Mouse (Mus musculus) intestine, embryonic 16.5 days (tissue): ENCODE measurements at regions not wholly inside any gene's neighbourhood (a gene's known extent, or its start where the extent isn't known, plus 50 kb on each side); places are given as distances from the start of the nearest gene placed in this dataset.

ENCODE experiments used
- ATAC-seq: fragments of 200-750 bp; cut with Nextera tagmentation; 2 replicates; pipeline ENCODE4 v1.8.0; 2017; ENCODE audit warnings: moderate TSS enrichment, moderate library complexity
- H3K27ac ChIP-seq: fragments of 300-500 bp; sonication (generic); 2 replicates; pipeline ENCODE4 v1.5.1; 2014; ENCODE audit warnings: mild to moderate bottlenecking, low read length
- H3K27me3 ChIP-seq: fragments of 300-500 bp; sonication (generic); replicated peaks from 2 replicates; pipeline ENCODE4 v1.6.1; 2014; ENCODE audit warnings: low read length, control low read depth, mixed read lengths; ENCODE audit not compliant: control insufficient read depth, insufficient read depth
- H3K36me3 ChIP-seq: fragments of 300-500 bp; sonication (generic); 2 replicates; pipeline ENCODE4 v1.6.1; 2014; ENCODE audit warnings: low read length, control low read depth; ENCODE audit not compliant: control insufficient read depth, insufficient read depth
- H3K4me1 ChIP-seq: fragments of 300-500 bp; sonication (generic); 2 replicates; pipeline ENCODE4 v1.6.1; 2014; ENCODE audit warnings: low read length, control low read depth, mixed read lengths; ENCODE audit not compliant: control insufficient read depth, insufficient read depth
- H3K4me2 ChIP-seq: fragments of 300-500 bp; sonication (generic); 2 replicates; pipeline ENCODE4 v1.6.1; 2014; ENCODE audit warnings: low read depth, low read length, control low read depth
- H3K4me3 ChIP-seq: fragments of 300-500 bp; sonication (generic); 2 replicates; pipeline ENCODE4 v1.5.1; 2014; ENCODE audit warnings: mild to moderate bottlenecking, low read length
- H3K9ac ChIP-seq: fragments of 300-500 bp; sonication (generic); 2 replicates; pipeline ENCODE4 v1.6.1; 2014; ENCODE audit warnings: low read depth, low read length
- H3K9me3 ChIP-seq: fragments of 300-500 bp; sonication (generic); 2 replicates; pipeline ENCODE4 v1.6.1; 2016; ENCODE audit warnings: low read length, control low read depth; ENCODE audit not compliant: control insufficient read depth
- WGBS: fragments of 180-500 bp; shearing (Covaris S2); extraction: QIAGEN DNeasy Blood & Tissue Kit; methylation state at CpG from one replicate; pipeline ENCODE4 v1.1.7; 2014; 5-methylcytosine and 5-hydroxymethylcytosine counted together

GRCm38 (mm10) chr3:148635101-148635500, 355.3 kb downstream of the Adgrl2 start:
- no peak for ATAC-seq
- Histone ChIP-seq H3K4me3 (no peak overlapping the region), H3K9me3 (no peaks in the 10 kb centered on the region), H3K36me3 (no peaks in the 10 kb centered on the region), H3K4me2 (no peak overlapping the region), H3K4me1 (peaks cover 2% of the 10 kb centered on the region; the same call in 1 of the 2 replicates), H3K27ac (no peak overlapping the region), H3K9ac (no peak overlapping the region), H3K27me3 (no peaks in the 10 kb centered on the region)
- 64% methylated on average over 4 of the region's 4 CpGs for WGBS

- Histone ChIP-seq H3K9me3 (no peaks in the 10 kb centered on the region), H3K4me3 (no peak overlapping the region), H3K9ac (no peak overlapping the region), H3K4me1 (peaks cover 2% of the 10 kb centered on the region; the same call in 1 of the 2 replicates), H3K36me3 (no peaks in the 10 kb centered on the region), H3K4me2 (no peak overlapping the region), H3K27me3 (no peaks in the 10 kb centered on the region), H3K27ac (no peak overlapping the region)
- WGBS, result 40% methylated on average over 3 of the region's 3 CpGs
- ATAC-seq, result no peak
These were observed 356.0 kb downstream of the Adgrl2 start for GRCm38 (mm10) chr3:148634352-148634751.

GRCm38 (mm10) chr3:148633291-148633690, 357.1 kb downstream of the Adgrl2 start:
- H3K4me1 ChIP-seq, result peaks cover 2% of the 10 kb centered on the region; the same call in 1 of the 2 replicates
- ATAC-seq, result no peak
- 94% methylated on average over 6 of the region's 6 CpGs for WGBS
- H3K4me2 ChIP-seq, result no peak overlapping the region
- no peaks in the 10 kb centered on the region for H3K27me3 ChIP-seq
- no peaks in the 10 kb centered on the region for H3K36me3 ChIP-seq
- no peak overlapping the region for H3K4me3 ChIP-seq
- H3K27ac ChIP-seq, result no peak overlapping the region
- no peaks in the 10 kb centered on the region for H3K9me3 ChIP-seq
- no peak overlapping the region for H3K9ac ChIP-seq

- no peaks in the 10 kb centered on the region for H3K27me3 ChIP-seq
- WGBS, result 93% methylated on average over 2 of the region's 2 CpGs
- no peak overlapping the region for H3K4me3 ChIP-seq
- no peaks in the 10 kb centered on the region for H3K9me3 ChIP-seq
- H3K4me2 ChIP-seq, result no peak overlapping the region
- ATAC-seq, result no peak
- no peak overlapping the region for H3K9ac ChIP-seq
- peaks cover 2% of the 10 kb centered on the region; the same call in 1 of the 2 replicates for H3K4me1 ChIP-seq
- no peak overlapping the region for H3K27ac ChIP-seq
- H3K36me3 ChIP-seq, result no peaks in the 10 kb centered on the region
These were observed 357.9 kb downstream of the Adgrl2 start for GRCm38 (mm10) chr3:148632449-148632848.

- H3K9me3 ChIP-seq, result no peaks in the 10 kb centered on the region
- no peak for ATAC-seq
- H3K4me1 ChIP-seq, result peaks cover 2% of the 10 kb centered on the region; the same call in 1 of the 2 replicates
- H3K36me3 ChIP-seq, result no peaks in the 10 kb centered on the region
- H3K9ac ChIP-seq, result no peak overlapping the region
- no peak overlapping the region for H3K4me2 ChIP-seq
- no peak overlapping the region for H3K27ac ChIP-seq
- no peaks in the 10 kb centered on the region for H3K27me3 ChIP-seq
- no peak overlapping the region for H3K4me3 ChIP-seq
- WGBS, result 56% methylated on average over 18 of the region's 18 CpGs
These were observed 358.8 kb downstream of the Adgrl2 start for GRCm38 (mm10) chr3:148631415-148632192.

- Histone ChIP-seq H3K4me2 (no peak overlapping the region), H3K4me1 (peaks cover 2% of the 10 kb centered on the region; the same call in 1 of the 2 replicates), H3K27ac (no peak overlapping the region), H3K27me3 (no peaks in the 10 kb centered on the region), H3K9ac (no peak overlapping the region), H3K4me3 (no peak overlapping the region), H3K9me3 (no peaks in the 10 kb centered on the region), H3K36me3 (no peaks in the 10 kb centered on the region)
- WGBS, result 71% methylated on average over 7 of the region's 7 CpGs
- no peak for ATAC-seq
These were observed 359.5 kb downstream of the Adgrl2 start for GRCm38 (mm10) chr3:148630865-148631264.

- no peaks in the 10 kb centered on the region for H3K36me3 ChIP-seq
- H3K9ac ChIP-seq, result no peak overlapping the region
- no peaks in the 10 kb centered on the region for H3K4me1 ChIP-seq
- no peak for ATAC-seq
- H3K4me2 ChIP-seq, result no peak overlapping the region
- no peak overlapping the region for H3K4me3 ChIP-seq
- no peaks in the 10 kb centered on the region for H3K9me3 ChIP-seq
- WGBS, result 73% methylated on average over 9 of the region's 9 CpGs
- H3K27ac ChIP-seq, result no peak overlapping the region
- H3K27me3 ChIP-seq, result no peaks in the 10 kb centered on the region
These were observed 375.2 kb downstream of the Adgrl2 start for GRCm38 (mm10) chr3:148614971-148615671.

- Histone ChIP-seq H3K4me2 (no peak overlapping the region), H3K27me3 (no peaks in the 10 kb centered on the region), H3K9ac (no peak overlapping the region), H3K4me3 (no peak overlapping the region), H3K4me1 (no peaks in the 10 kb centered on the region), H3K27ac (no peak overlapping the region), H3K9me3 (no peaks in the 10 kb centered on the region), H3K36me3 (no peaks in the 10 kb centered on the region)
- 74% methylated on average over 3 of the region's 3 CpGs for WGBS
- ATAC-seq, result no peak
These were observed 376.9 kb downstream of the Adgrl2 start for GRCm38 (mm10) chr3:148613443-148613842.

- WGBS, result 74% methylated on average over 6 of the region's 6 CpGs
- Histone ChIP-seq H3K4me1 (no peaks in the 10 kb centered on the region), H3K9ac (no peak overlapping the region), H3K27me3 (no peaks in the 10 kb centered on the region), H3K9me3 (no peaks in the 10 kb centered on the region), H3K36me3 (no peaks in the 10 kb centered on the region), H3K4me3 (no peak overlapping the region), H3K4me2 (no peak overlapping the region), H3K27ac (no peak overlapping the region)
- ATAC-seq, result no peak
These were observed 387.1 kb downstream of the Adgrl2 start for GRCm38 (mm10) chr3:148603276-148603675.
